Mouse (Mus musculus) stomach, postnatal 0 days (tissue): Measurements from ENCODE around the gene Ptpro.

Experiments
- CTCF ChIP-seq: IDR thresholded peaks from 2 replicates; pipeline ENCODE4 v1.5.1; 2016; ENCODE audit warnings: antibody characterized with exemption, low read depth, mild to moderate bottlenecking, moderate library complexity
- EP300 ChIP-seq: optimal IDR thresholded peaks from 2 replicates; pipeline ENCODE3; 2016; ENCODE audit warnings: antibody characterized with exemption

- TF ChIP-seq CTCF (no peak), EP300 (no peak)
Observed at GRCm38 (mm10) chr6:137495233-137495632, 243.1 kb downstream of the Ptpro start.
